Mouse (Mus musculus) small intestine, adult 2 months (tissue): ENCODE results near the gene Ccdc88c. TPM values are rescaled to one million over a fixed set of nuclear protein-coding genes. Genes with fewer than 3 reads are reported as not detected.

Experiments
- H3K27ac ChIP-seq: fragments of 200-500 bp; 2 replicates; pipeline ENCODE4 v1.5.1; 2012; ENCODE audit warnings: low read depth, low read length, control low read depth, inconsistent platforms; ENCODE audit not compliant: insufficient read depth
- H3K27me3 ChIP-seq: fragments of 200-500 bp; 2 replicates; pipeline ENCODE4 v1.6.1; 2012; ENCODE audit warnings: mild to moderate bottlenecking, moderate library complexity, low read length, inconsistent platforms; ENCODE audit not compliant: control insufficient read depth, insufficient read depth
- H3K36me3 ChIP-seq: fragments of 200-500 bp; 2 replicates; pipeline ENCODE4 v1.6.1; 2012; ENCODE audit warnings: mild to moderate bottlenecking, low read length, control low read depth, inconsistent platforms; ENCODE audit not compliant: control insufficient read depth, insufficient read depth
- H3K4me1 ChIP-seq: fragments of 200-500 bp; 2 replicates; pipeline ENCODE4 v1.6.1; 2012; ENCODE audit warnings: low read length, inconsistent platforms, mixed read lengths; ENCODE audit not compliant: control insufficient read depth, insufficient read depth, insufficient read length
- H3K4me3 ChIP-seq: fragments of 200-500 bp; 2 replicates; pipeline ENCODE4 v1.5.1; 2012; ENCODE audit warnings: low read depth, mild to moderate bottlenecking, control low read depth, inconsistent platforms, low read length, moderate library complexity
- CTCF ChIP-seq: fragments of 200-500 bp; IDR thresholded peaks from 2 replicates; pipeline ENCODE4 v1.5.1; 2012; ENCODE audit warnings: low read depth, mild to moderate bottlenecking, control low read depth, inconsistent platforms, low read length, moderate library complexity, mixed read lengths; ENCODE audit not compliant: insufficient replicate concordance, insufficient read length; ENCODE audit errors: extremely low read depth
- POLR2A ChIP-seq: fragments of 200-500 bp; IDR thresholded peaks from 2 replicates; pipeline ENCODE4 v1.6.1; 2012; ENCODE audit warnings: low read depth, mild to moderate bottlenecking, control low read depth, inconsistent platforms, low read length, moderate library complexity
- WGBS: fragments of 180-500 bp; shearing (Covaris S2); methylation state at CpG from one replicate; pipeline ENCODE4 v1.1.7; 2018; 5-methylcytosine and 5-hydroxymethylcytosine counted together
- polyA plus RNA-seq: library from polyadenylated mRNA; depleted of rRNA; stranded (reverse); fragments of >200 nt; gene quantifications from 2 replicates; pipeline ENCODE4 v1.2.3, GENCODE M21; 2012

Gene Ccdc88c
- polyA plus RNA-seq, 1 experiment = 11.7 TPM

DNA sequence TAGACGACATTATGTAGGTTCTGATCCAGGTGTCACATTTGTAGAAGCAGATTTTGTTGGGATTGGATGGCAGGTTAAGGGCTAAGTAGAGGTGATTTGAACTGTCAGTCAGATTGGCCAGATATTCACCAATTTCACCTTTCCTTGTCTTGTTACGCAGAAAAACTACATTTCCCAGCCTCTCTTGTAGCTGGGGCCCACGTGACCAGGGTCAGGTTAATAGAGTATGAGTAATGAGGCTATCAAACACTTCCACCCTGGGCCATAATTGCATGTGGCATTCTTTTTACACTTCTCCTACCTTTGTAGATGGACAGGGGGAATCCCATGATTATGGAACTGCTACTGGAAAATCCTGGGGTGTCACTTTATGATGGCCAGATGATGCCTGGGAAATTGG, 155.2 kb downstream of the Ccdc88c start:
- H3K36me3 ChIP-seq = peaks cover 13% of the 10 kb centered on the region
- no peaks in the 10 kb centered on the region for H3K27me3 ChIP-seq
- no peak overlapping the region for H3K27ac ChIP-seq
- 89% methylated on average over 3 of the region's 3 CpGs for WGBS
- no peaks in the 10 kb centered on the region for H3K4me1 ChIP-seq
- H3K4me3 ChIP-seq = no peak overlapping the region
- no peak for TF ChIP-seq POLR2A
- TF ChIP-seq CTCF = no peak

DNA sequence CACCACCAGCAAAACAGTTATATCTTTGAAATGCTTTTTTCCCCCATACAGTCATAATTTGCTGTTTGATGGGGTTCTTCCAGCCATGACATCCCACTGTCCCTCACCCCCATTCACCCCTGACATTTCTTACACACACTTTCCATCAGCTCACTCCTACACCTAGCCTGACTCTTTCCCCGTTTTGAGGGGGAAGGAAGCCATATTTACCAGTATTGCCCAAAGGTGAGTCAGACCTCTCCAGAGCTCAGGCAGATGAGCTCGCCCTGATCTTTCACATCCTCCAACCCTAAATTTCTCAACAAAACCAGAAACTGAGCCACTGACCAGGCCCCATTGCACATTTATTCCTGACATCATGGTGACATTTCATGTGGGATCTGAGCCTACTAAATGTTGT, 157.0 kb downstream of the Ccdc88c start:
- H3K4me3 ChIP-seq = no peak overlapping the region
- H3K27ac ChIP-seq = no peak overlapping the region
- no peaks in the 10 kb centered on the region for H3K27me3 ChIP-seq
- WGBS = 80% methylated on average over 2 of the region's 2 CpGs
- peaks cover 27% of the 10 kb centered on the region for H3K36me3 ChIP-seq
- TF ChIP-seq CTCF (no peak), POLR2A (no peak)
- no peaks in the 10 kb centered on the region for H3K4me1 ChIP-seq

DNA sequence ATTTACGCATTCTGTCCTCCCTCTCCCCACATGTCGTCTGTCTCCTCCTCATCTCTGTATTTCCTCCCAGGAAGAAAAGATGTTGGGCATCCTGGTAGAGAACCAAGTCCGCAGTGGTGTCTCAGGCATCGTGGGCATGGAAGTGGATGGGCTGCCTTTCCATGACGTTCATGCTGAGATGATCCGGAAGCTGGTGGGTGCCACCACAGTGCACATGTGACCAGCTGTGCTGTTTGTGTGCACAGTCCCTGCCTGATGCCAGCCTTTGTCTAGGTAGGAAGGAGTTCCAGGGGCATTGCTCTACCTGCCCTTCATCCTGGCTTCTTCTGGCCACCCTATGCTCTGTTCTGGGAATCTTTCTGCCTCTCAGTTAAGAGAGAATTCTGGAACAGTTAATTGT, 157.6 kb downstream of the Ccdc88c start:
- Histone ChIP-seq H3K36me3 (peaks cover 27% of the 10 kb centered on the region), H3K27me3 (no peaks in the 10 kb centered on the region), H3K4me3 (no peak overlapping the region), H3K4me1 (no peaks in the 10 kb centered on the region), H3K27ac (no peak overlapping the region)
- 97% methylated on average over 6 of the region's 6 CpGs for WGBS
- no peak for TF ChIP-seq POLR2A

DNA sequence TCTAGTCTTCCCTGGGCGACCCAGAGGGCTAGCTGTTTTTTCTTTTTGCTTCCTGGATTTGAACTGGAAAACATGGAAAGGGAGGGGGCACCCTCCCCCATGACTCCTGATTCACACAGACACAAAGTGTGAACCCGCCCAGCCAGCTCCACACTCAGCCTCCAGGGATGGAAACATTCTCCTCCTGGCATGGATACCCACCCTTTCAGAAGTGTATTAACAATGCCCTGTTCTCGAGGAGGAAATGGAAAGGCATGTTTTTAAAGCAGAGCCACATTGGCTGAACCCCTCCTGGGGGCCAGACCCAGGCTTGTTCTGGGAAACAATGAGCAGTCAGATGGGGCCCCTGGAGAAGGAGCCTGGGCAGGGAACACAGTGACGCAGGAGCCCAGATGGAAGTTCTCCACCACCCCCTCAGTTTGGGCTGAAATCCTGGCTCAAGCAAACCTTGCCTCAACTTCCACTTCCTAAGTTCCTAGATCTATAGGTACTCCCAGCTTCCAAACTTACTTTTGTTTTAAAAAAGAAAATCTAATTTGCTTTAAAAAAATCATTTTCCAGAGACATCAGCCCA, 160.7 kb downstream of the Ccdc88c start:
- peaks cover 4% of the 10 kb centered on the region; the same call in 1 of the 2 replicates for H3K4me1 ChIP-seq
- WGBS = 88% methylated on average over 4 of the region's 4 CpGs
- no peak overlapping the region for H3K27ac ChIP-seq
- no peak for TF ChIP-seq CTCF
- TF ChIP-seq POLR2A = no peak
- H3K4me3 ChIP-seq = no peak overlapping the region
- peaks cover 30% of the 10 kb centered on the region for H3K36me3 ChIP-seq
- H3K27me3 ChIP-seq = no peaks in the 10 kb centered on the region

DNA sequence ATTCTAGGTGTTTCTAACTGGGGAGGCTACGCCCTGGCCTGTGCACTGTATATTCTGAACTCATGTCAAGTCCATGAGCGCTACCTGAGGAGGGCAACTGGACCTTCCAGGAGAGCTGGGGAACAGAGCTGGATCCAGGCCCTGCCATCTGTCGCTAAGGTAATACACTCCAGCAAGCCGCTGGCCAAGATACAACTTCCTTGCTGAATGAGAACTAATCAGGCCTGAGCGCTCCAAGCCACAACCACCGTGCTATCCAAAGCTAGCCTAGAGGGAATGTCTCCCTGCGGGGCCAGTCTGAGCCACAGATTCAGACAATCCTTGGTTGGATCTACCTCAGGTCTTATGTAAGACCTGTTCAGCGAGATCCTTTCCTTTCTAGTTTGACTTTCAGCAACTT, 161.8 kb downstream of the Ccdc88c start:
- H3K36me3 ChIP-seq = peaks cover 26% of the 10 kb centered on the region
- no peak for TF ChIP-seq POLR2A
- H3K4me3 ChIP-seq = no peak overlapping the region

DNA sequence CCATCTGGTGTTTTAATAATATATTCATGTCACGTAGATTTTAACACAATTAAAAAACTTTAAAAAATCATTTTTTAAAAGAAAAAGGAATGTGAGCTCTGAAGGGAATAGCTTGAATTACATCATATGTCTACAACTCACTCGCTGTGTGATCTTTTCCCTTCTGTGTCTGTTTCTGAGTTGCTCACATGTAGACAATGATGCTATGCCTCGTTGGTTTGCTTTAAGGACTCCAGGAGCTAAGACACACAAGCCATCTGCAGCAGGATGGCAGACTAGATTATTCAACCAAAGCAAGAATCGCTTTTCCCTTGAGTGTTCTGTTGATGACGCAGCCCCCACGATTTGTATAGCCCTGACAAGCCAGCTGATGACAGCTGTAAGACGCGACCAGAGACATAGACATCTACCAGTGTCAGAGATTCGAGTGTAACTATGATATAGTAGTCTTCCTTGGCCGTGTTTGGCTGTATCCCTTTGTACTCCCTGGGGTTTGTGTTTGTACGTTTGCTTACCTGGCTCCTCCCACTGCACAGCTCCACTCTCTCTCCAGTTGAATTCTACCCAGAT, 163.3 kb downstream of the Ccdc88c start:
- 82% methylated on average over 11 of the region's 11 CpGs for WGBS
- Histone ChIP-seq H3K4me1 (peaks cover 14% of the 10 kb centered on the region; the same call in 1 of the 2 replicates), H3K36me3 (peaks cover 20% of the 10 kb centered on the region), H3K27ac (no peak overlapping the region), H3K27me3 (no peaks in the 10 kb centered on the region), H3K4me3 (no peak overlapping the region)
- TF ChIP-seq POLR2A (no peak), CTCF (no peak)

More for the DNA sequence above, 161.8 kb downstream of the Ccdc88c start:
- Histone ChIP-seq H3K4me1 (peaks cover 12% of the 10 kb centered on the region; the same call in 1 of the 2 replicates), H3K27me3 (no peaks in the 10 kb centered on the region), H3K27ac (no peak overlapping the region)
- WGBS = 90% methylated on average over 8 of the region's 8 CpGs

DNA sequence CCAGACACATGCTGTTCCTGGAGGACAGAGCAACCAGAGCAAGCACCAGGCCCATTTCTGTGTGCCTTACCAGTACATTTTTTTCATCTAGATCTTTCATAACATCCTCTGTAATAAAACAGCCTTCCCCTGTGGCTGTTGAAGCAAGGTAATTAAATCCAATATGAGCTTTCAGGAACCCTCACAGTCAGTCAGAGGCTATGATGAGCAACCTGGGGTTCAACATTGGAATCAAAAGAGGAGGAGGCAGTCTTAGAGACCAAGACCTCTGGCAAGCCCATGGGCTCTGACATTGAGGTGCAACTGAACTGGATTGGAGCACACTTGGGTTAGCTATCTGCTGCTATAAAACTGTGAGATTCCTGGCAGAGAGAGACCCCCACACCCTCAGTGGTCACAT, 163.8 kb downstream of the Ccdc88c start:
- no peak for TF ChIP-seq POLR2A
- TF ChIP-seq CTCF = no peak
- H3K4me1 ChIP-seq = peaks cover 14% of the 10 kb centered on the region; the same call in 1 of the 2 replicates
- peaks cover 23% of the 10 kb centered on the region for H3K36me3 ChIP-seq
- H3K27me3 ChIP-seq = no peaks in the 10 kb centered on the region
- H3K27ac ChIP-seq = no peak overlapping the region
- H3K4me3 ChIP-seq = no peak overlapping the region
